Mouse (Mus musculus) bone marrow, adult 2 months (tissue): Measurements from ENCODE around the gene Dlec1. TPM values are rescaled to one million over a fixed set of nuclear protein-coding genes. Genes with fewer than 3 reads are reported as not detected.

Experiments
- H3K27ac ChIP-seq: fragments of 200-500 bp; 2 replicates; pipeline ENCODE4 v1.5.1; 2012; ENCODE audit warnings: low read depth, mild to moderate bottlenecking, control low read depth, inconsistent platforms, low read length; ENCODE audit not compliant: control insufficient read depth, poor library complexity, insufficient read depth
- H3K4me1 ChIP-seq: fragments of 200-500 bp; 2 replicates; pipeline ENCODE4 v1.6.1; 2011; ENCODE audit warnings: low read length; ENCODE audit not compliant: control insufficient read depth, insufficient read depth
- H3K4me3 ChIP-seq: fragments of 200-500 bp; replicated peaks from 2 replicates; pipeline ENCODE3; 2011; ENCODE audit warnings: mild to moderate bottlenecking, low read depth, low read length, control low read depth; ENCODE audit not compliant: control insufficient read depth
- CTCF ChIP-seq: fragments of 200-500 bp; IDR thresholded peaks from 2 replicates; pipeline ENCODE4 v1.5.1; 2011; ENCODE audit warnings: low read length, control low read depth; ENCODE audit not compliant: control insufficient read depth, insufficient read depth
- POLR2A ChIP-seq: fragments of 200-500 bp; IDR thresholded peaks from 2 replicates; pipeline ENCODE4 v1.6.1; 2011; ENCODE audit warnings: low read depth, mild to moderate bottlenecking, control low read depth, low read length, borderline replicate concordance; ENCODE audit not compliant: control insufficient read depth
- WGBS: fragments of 180-500 bp; shearing (Covaris S2); methylation state at CpG from one replicate; pipeline ENCODE4 v1.1.7; 2018; 5-methylcytosine and 5-hydroxymethylcytosine counted together
- polyA plus RNA-seq: library from polyadenylated mRNA; stranded (reverse); fragments of >200 nt; gene quantifications from 2 replicates; pipeline ENCODE4 v1.2.4, GENCODE M21; 2011; ENCODE audit warnings: low replicate concordance; ENCODE audit not compliant: missing spikeins, insufficient read depth, insufficient read length

The Dlec1 gene
- polyA plus RNA-seq, 1 experiment, result 2.5 TPM

DNA sequence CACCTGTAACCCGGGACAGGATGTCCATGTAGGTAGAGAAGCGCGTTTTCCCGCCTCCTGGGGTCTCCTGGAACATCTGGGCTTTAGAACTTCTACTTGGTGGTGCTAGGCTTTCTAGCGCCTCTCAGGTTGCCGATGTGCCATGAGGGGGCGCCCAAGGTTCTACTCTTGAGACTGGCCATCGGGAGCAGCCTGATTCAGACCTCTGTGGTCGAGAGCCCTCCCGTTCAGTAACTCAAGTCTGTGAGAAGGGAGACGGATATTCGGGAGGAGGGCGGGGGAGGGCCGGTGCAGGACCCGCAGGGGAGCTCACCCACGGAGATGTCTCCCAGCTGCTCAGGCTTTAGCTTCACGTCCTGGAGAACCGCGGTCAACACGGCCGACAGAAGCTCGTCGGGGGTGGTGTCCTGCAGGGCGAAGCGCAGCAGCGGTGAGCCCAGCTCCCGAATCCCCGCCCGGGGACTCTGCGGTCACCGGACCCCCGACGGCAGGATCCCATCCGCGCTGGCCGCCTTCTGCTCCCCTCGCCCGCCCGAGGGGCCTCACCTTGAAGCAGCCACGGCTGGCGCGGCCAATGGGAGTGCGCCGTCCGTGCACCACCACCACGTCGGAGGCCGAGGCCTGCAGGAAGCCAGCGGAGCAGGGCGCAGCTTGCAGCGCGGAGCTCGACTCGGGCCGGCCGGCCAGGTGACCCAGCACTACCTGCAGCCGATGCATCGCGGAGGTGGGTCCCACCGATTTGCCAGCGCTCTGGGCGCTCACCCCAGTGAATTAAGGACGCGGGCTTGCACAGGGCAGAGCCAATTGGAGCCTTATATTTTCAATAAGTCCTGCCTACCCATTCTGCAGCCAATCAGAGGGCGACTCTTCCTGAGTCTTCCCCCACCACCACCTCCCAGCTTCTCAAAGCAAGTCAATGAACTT, 54.3 kb downstream of the Dlec1 start, which contains the start of gene Acaa1b:
TSS of gene Acaa1b (minus strand) at position 816 of the 924 bp plus-strand sequence.
- Histone ChIP-seq H3K27ac (no peak within 1 kb of the TSS), H3K4me1 (no peaks in the 10 kb centered on the region), H3K4me3 (no peak within 1 kb of the TSS)
- WGBS, result 2% methylated on average over 65 of the region's 65 CpGs
- no peak for TF ChIP-seq POLR2A
- TF ChIP-seq CTCF, result peak; percentile 44; the same call in 1 of the 2 replicates

DNA sequence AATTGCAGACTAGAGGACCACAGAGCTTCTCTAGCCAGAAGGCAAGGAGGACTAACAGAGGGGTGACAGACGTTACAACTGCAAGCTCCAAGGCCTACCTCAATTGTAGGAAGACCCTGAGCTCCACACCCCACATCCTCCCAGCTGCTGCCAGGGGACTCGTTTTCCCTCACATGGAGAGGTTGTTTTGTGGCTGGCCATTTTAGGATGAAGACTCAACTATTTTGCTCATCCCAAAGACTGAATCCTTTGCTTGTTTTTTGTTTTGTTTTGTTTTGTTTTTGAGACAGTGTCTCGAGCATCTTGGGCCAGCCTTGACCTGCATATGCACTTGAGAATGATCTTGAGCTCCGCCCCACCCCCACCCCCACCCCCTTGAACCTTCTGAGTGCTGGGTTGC, 56.6 kb downstream of the Dlec1 start, which contains the start of gene Gm47289:
TSS of gene Gm47289 (plus strand) at position 301 of the 400 bp plus-strand sequence.
- TF ChIP-seq CTCF (no peak), POLR2A (no peak)
- no peak within 1 kb of the TSS for H3K27ac ChIP-seq
- H3K4me3 ChIP-seq, result no peak within 1 kb of the TSS
- 50% methylated on average over 4 of the region's 4 CpGs for WGBS
- H3K4me1 ChIP-seq, result no peaks in the 10 kb centered on the region

DNA sequence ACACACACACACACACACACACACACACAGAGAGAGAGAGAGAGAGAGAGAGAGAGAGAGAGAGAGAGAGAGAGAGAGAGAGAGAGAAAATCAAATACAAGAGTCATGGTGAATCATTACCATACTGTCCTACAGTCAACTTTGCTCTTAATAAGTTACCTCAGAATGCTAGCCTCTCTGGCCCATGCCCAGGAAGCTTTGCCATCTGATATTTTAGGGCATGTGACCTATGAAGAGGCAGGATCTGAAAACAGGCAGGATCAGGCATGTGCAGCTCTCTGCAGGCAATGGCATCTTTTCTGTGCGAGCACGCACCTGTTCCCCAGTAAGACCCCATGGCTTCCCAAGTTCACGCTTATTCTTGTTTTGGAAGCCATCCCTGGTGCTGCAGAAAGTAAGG, 58.4 kb downstream of the Dlec1 start:
- TF ChIP-seq CTCF, result no peak
- no peak for TF ChIP-seq POLR2A
- Histone ChIP-seq H3K4me1 (no peaks in the 10 kb centered on the region), H3K27ac (no peak overlapping the region), H3K4me3 (no peak overlapping the region)
- 87% methylated on average over 3 of the region's 3 CpGs for WGBS

DNA sequence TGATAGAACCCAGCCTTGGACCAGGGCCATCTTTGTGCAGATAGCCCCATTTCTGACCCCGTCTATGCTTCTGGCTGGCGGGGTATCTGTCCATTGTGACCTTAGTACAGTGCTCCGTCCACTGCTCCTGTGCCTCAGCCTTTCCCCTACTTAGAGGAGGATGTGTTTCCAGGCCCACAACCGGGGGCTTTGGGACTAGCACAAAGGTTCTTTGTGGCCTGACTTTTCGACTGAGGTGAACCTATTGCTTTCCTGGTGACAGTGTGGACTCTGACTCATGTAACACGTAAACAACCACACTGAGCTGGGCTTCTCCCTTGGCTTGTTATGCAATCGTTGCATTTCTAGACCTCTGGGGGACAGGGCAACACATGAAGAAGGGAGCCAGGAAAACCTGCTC, 62.5 kb downstream of the Dlec1 start:
- Histone ChIP-seq H3K4me3 (no peak overlapping the region), H3K4me1 (no peaks in the 10 kb centered on the region), H3K27ac (no peak overlapping the region)
- TF ChIP-seq CTCF (no peak), POLR2A (no peak)
- WGBS, result 70% methylated on average over 7 of the region's 7 CpGs

DNA sequence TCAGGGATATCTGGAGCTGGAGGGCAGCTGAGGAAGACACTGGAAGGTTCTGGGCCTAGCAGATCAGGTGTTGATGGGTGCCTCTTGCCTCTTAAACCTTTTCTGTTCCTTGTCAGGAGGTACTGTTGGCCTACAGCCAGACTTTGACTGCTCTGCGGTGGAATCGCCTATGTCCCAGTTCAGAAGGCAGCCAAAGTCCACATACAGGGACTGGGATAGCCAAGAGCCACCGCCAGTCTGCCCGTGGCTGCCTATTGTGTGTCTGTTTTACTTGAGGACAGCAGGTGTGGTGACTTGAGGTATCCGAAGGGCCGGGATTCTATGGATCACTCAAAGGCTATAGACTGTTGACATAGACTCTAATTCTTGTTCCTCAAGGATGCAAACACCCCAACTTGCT, 63.3 kb downstream of the Dlec1 start:
- Histone ChIP-seq H3K4me1 (no peaks in the 10 kb centered on the region), H3K27ac (no peak overlapping the region), H3K4me3 (no peak overlapping the region)
- TF ChIP-seq CTCF (no peak), POLR2A (no peak)
- WGBS, result 84% methylated on average over 6 of the region's 6 CpGs

DNA sequence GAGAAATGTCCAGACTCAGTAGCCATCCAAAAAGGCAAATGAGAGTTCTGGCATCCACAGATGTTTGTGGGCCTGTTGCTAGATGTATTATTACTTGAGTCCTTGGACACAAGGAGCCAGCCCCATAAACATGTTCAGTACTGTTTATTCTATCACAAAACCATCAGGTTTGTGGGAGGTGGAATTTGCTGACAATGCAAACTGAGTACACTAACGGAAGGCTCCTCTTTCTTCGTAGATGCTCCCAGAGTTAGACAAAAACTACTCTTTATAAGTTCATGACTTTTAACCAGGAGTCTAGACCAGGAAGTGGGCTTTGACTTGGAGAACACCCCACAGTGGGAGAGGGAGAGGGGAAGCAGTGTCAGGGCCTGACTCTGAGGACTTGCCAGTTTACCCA, 65.3 kb downstream of the Dlec1 start:
- Histone ChIP-seq H3K27ac (no peak overlapping the region), H3K4me3 (no peak overlapping the region), H3K4me1 (no peaks in the 10 kb centered on the region)
- 90% methylated on average over 2 of the region's 2 CpGs for WGBS
- TF ChIP-seq CTCF (no peak), POLR2A (no peak)

DNA sequence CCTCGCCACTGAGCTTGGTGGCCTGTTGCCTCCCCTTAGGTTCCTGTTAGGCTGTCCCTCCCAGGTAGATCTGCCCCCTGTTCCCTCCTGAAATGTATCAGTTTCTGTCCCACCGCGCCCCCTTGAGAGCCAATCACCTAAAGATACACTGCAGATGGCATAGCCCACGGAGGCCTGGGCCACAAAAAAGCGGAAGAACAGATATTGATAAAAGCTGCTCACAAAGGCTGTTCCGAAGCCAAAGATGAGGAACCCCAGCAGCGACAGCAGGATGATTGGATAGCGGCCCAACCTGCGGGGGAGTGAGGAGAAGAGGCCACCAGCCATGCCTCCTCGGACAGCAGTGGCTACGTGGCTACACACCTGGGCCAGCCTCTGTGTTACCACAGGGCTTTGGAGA, 77.0 kb downstream of the Dlec1 start:
- Histone ChIP-seq H3K4me1 (no peaks in the 10 kb centered on the region), H3K4me3 (no peak overlapping the region), H3K27ac (no peak overlapping the region)
- TF ChIP-seq POLR2A (no peak), CTCF (no peak)
- WGBS, result 78% methylated on average over 11 of the region's 11 CpGs

DNA sequence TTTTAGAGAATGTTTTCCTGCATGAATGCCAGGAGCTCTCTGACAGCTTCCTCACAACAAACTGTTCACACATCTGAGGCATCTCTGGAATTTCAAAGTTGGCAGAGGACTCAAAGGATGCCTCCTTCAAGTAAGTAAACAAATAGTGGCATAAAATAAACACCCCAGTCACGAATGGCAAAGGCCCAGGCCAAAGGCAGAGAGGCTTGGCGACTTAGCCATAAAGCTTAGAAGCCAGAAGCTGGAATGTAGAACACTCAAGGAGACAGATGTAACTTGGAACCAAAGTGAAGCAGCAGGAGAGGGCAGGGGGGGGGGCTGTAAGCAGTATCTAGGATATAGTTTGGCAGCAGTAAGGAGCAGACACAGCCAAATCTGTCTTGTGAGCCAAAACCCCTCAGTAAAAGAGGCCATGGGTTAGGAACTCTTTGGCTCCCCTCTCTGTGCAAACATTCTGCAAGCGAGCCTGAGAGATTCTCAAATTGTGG, 79.0 kb downstream of the Dlec1 start:
- H3K27ac ChIP-seq, result no peak overlapping the region
- WGBS, result 53% methylated on average over 3 of the region's 3 CpGs
- H3K4me1 ChIP-seq, result no peaks in the 10 kb centered on the region
- no peak overlapping the region for H3K4me3 ChIP-seq
- TF ChIP-seq POLR2A (no peak), CTCF (no peak)
